Mouse (Mus musculus): ENCODE measurements around the gene Cenpp.

- no peak for TF ChIP-seq CTCF (IDR thresholded peaks at IDR 0.05; ENCODE audit: low read depth, low read length)
- no peak for TF ChIP-seq POLR2A (IDR thresholded peaks at IDR 0.05; ENCODE audit: insufficient read depth, low read length)
Measured at GRCm38 (mm10) chr13:49530636-49531035, 121.9 kb downstream of the Cenpp start.
